Mouse (Mus musculus) common myeloid progenitor, adult 5-6 weeks (primary cell): ENCODE results near the gene Cyyr1. TPM values are rescaled to one million over a fixed set of nuclear protein-coding genes. Genes with fewer than 3 reads are reported as not detected.
"Not testable (repeated sequence)": the region's sequence is repeated elsewhere in the genome, so short reads cannot be mapped to it uniquely, and the experiment has no call there.

Source experiments
- ATAC-seq: replicated peaks from 2 replicates; pipeline ENCODE4 v1.8.0; 2016; ENCODE audit warnings: low read depth, mild to moderate bottlenecking, moderate TSS enrichment, inconsistent platforms; ENCODE audit not compliant: poor library complexity, severe bottlenecking
- total RNA-seq: library from RNA; stranded (forward); fragments of 200-1000, 187-1606 nt; gene quantifications from 2 replicates; pipeline ENCODE4 v1.2.3, GENCODE M21; 2017

The Cyyr1 gene
- 0.82 and 1.2 TPM in 2 replicates for total RNA-seq

- ATAC-seq, result not testable (repeated sequence)
Observed at GRCm38 (mm10) chr16:85553297-85553696, at the start of gene Cyyr1. TSS of gene Cyyr1 (minus strand) at chr16:85553397.

- no peak for ATAC-seq
Observed at GRCm38 (mm10) chr16:85588844-85589243, 35.6 kb upstream of the Cyyr1 start.

GRCm38 (mm10) chr16:85587573-85588226 lies 34.5 kb upstream of the Cyyr1 start:
- ATAC-seq, result no peak

- no peak for ATAC-seq
Observed at GRCm38 (mm10) chr16:85566474-85566873, 13.3 kb upstream of the Cyyr1 start.

DNA sequence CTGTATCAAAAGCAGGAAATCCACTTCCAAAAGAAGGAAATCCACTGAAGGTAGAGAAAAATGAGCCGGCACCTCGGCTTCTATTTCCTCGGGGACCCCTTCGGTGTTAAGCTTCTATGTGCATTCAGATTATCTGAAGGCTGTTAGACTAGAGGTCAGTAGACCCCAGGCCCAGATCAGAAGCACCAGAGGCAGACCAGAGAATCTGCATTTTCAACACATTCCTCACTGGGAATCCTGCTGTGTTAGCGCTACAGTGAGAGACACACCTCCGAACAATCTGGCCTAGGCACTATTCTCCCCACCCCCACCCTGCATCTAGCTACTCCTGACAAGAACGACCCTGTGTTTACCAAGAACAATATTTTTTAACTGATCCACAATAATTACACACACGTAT lies 641 bp upstream of the Cyyr1 start:
- no peak for ATAC-seq

DNA sequence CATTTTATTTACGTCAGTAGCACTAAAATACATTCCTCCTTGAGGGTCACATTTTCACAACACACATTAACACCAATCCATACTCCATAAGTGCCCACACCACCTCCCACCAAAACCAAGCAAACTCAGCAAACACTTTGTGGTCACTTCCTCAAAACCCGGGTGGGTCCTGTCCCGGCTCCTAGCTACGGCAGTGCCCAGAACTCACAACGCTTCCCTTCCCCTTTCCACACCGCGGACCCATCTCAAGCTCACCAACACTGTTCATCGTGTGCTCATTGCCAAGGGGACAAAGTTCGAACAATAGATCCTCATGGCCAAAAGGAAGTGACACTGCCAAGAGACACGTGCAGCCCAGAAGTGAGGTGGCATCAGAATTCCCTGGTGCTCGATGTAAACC lies 1.2 kb downstream of the Cyyr1 start:
- ATAC-seq, result peak; percentile 75

- peak; percentile 30 for ATAC-seq
Observed at GRCm38 (mm10) chr16:85549971-85550567, 3.1 kb downstream of the Cyyr1 start.

GRCm38 (mm10) chr16:85546519-85546918 lies 6.7 kb downstream of the Cyyr1 start:
- ATAC-seq, result no peak

GRCm38 (mm10) chr16:85541676-85542273 lies 11.4 kb downstream of the Cyyr1 start:
- no peak for ATAC-seq

DNA sequence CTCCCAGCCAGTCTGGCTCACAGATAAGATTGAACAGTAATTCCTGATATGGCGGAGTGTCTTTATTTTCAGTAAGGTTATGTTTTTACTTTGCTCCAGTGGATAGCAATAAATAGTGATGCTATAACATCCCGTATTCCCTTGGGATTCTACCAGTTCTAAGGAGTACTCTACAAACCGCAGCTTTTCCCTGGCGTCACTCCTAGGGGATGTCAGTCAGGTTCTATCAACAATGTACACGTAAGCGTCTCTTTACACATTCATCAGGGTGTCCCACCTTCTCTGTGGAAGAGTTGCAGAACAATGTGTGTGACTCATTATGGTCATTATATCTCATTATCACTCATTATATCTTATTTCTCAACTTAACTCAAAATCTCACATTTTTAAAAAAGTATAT lies 12.2 kb downstream of the Cyyr1 start:
- ATAC-seq, result no peak

GRCm38 (mm10) chr16:85538367-85538766 lies 14.8 kb downstream of the Cyyr1 start:
- ATAC-seq, result peak; percentile 68

DNA sequence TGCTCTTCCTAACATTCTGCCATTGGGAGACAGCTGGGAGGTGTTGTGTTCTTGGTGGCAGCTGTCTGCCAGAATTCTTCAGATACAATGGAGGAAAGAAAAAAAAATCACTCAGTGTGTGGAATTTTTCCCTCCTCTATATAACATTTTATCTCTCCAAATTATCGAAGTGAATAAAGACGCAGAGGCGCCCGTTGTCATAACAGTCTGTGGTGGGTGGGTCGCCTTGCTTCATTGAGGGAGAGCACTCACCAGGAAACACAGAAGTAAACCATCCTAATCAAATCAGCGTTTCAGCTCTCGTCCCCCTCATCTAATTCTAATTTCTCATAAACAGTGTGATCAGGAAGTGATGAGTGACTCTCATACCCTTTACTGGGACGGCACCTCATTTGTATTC lies 17.1 kb downstream of the Cyyr1 start:
- ATAC-seq, result no peak

- no peak for ATAC-seq
Observed at GRCm38 (mm10) chr16:85527743-85528620, 25.2 kb downstream of the Cyyr1 start.

DNA sequence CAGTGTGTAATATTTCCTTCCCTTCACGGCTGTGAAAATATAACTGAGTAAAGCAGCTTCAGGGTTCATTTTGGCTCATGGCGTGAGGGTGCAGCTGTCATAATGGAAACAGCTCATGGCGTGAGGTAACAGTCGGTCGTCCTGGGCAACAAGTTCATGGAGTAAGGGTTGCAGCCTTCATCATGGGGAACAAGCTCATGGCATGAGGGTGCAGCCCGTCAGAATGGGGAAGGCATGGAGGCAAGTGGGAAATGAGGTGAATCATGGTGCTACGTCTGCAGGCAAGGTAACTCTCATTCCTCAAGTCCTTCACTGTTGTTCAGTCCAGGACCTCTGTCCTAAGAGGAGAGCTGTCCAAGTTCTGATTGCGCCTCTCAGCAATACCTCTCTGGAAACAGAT lies 28.6 kb downstream of the Cyyr1 start:
- no peak for ATAC-seq

GRCm38 (mm10) chr16:85507264-85507663 lies 45.9 kb downstream of the Cyyr1 start:
- peak; percentile 54; the same call in 1 of the 2 replicates for ATAC-seq

GRCm38 (mm10) chr16:85505108-85505507 lies 48.1 kb downstream of the Cyyr1 start:
- ATAC-seq, result no peak

GRCm38 (mm10) chr16:85503416-85503815 lies 49.8 kb downstream of the Cyyr1 start:
- no peak for ATAC-seq

DNA sequence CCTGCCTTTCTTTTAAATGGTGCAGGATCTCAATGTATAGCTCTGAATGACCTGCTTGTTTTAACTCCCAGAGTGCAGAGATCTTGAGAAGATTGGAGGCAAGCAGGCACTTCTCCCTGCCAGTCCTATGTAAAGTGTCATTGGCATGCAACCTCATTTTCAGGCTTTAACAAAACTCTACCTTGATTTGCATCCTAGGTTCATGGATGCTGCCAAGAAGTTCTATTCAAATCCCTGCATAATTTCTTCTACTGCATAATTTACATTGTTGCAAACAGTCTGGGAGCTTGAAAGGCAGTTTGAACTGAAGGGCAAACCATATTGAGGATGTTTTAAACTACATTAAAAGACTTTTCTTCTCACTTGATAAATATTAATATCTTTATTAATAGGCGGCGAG lies 57.4 kb downstream of the Cyyr1 start:
- ATAC-seq, result no peak

- ATAC-seq, result no peak
Observed at GRCm38 (mm10) chr16:85488105-85488607, 65.0 kb downstream of the Cyyr1 start.

DNA sequence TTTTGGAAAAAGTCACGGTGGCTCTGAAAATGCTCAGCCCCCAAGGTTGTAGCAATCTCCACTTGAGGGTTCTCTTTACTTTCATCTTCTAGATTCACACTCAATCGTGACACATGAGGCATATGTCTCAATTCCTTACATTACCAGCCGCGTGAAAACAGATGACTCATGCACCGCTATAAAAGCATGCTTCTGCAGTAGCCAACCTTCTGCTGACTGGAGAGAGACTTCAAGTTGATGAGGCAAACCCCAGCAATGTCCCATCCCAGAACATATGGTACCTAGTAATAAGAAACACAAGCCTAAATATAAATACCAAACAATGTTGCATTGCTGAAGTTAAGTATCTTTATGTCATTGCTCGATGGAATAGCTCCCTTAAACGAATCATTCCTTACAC lies 65.9 kb downstream of the Cyyr1 start:
- ATAC-seq, result no peak
